Mouse (Mus musculus) heart, postnatal 14 days (tissue): ENCODE results near the gene Ager. TPM values are rescaled to one million over a fixed set of nuclear protein-coding genes. Genes with fewer than 3 reads are reported as not detected.
A peak's percentile ranks its signal among the peaks of the same experiment; 100 is the strongest.

Experiments used
- DNase-seq, 2 experiments: peaks; one replicate each; pipeline ENCODE4 v3.0.0; 2021 to 2022
- intact Hi-C: fragments of 180-260 bp; cut with DNase I; formaldehyde crosslinking; loops from one replicate; pipeline ENCODE4 v1.15.1; 2025
- total RNA-seq, 2 experiments: library from RNA; stranded (reverse); gene quantifications; 2 replicates each; pipeline ENCODE4 v1.2.3; 2021

The Ager gene
- total RNA-seq, 2 experiments from 2014 or later: 1.0 to 1.2 TPM

DNA sequence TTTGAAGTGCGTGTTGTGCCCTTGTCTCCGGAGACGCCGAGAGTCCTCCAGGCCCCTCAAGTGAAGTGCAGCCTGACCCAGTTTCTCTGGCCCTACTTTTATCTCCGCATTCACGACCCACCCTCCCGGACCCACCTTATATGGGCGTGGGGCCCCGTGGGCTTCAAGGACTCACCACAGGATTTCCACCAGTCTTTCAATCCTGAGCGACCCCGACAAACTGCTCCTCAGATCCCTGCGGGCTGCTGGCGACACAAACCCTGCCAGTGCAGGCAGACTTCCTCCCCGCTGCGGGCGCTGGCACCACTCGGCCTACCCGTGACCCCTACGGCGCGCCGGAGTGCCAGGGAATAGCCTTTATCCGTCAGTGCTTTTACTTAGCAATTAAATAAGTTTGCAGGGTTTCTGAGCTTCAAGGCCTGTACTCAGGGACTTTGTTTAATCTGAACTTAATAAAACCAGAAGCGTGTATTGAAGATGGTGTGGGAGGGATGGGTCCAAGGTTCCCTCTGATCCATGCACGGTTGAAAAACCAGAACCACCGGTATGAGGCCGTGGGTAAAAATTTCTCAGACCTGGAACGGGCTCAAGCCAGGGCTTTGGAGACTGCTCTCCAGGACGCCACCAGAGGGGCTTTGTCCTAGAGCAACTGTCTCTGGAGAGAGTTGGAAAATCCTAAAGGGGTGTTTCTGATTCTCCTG is 30.4 kb downstream of the Ager start, which contains the start of gene Ppt2:
Gene Ppt2 (minus strand): TSS at position 568 of the 701 bp plus-strand sequence.
- intact Hi-C loops: loop anchor here (2.0 to 10.0 kb wide), 2 partner anchors 15 to 87 kb away; no protein-coding TSS in a partner anchor
- peak; percentile 64 to 67 for DNase-seq

DNA sequence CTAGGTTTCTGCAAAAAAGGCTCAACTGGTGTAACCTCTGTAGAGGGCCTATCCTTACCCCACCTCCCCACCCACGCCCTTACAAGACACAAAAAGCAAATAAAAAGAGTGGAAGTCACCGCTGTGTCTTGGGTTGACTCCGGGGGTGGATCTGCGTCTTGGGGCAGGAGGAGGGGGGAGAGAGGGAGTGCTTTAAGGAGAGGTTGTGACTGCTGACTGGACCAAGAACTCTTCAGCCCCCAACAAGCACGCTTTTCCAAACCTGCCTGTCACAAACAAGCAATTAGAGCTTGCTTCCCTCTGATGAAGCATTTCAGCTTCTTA is 30.9 kb downstream of the Ager start:
- intact Hi-C loops: loop anchor here (2.0 to 10.0 kb wide), 2 partner anchors 14 to 86 kb away; no protein-coding TSS in a partner anchor
- DNase-seq: no peak

DNA sequence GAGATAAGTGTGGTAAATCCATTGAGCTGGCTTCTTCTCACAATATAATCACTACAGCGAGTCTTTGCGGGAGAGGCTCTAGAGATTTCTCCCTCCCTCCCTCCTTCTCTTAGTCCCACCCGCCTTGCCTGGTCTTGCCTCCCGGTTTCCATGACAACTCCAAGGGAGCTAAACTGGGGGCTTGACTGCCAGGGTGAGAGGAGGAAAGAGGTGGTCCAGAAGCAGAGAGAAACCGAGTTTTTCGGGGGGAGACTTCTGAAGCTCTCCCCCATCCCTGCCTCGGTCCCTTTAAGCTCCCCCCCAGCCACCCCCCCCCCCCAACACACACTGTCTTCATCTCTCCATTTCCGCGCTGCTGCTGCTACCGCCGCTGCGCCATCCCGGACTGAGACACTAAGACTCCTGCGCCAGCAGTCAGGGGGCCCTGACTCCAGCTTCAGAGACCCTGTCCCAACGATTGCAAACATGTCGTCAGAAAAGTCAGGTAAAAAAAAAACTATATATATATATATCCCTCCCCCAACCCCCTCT is 31.6 kb downstream of the Ager start, which contains the start of gene Prrt1:
Gene Prrt1 (plus strand): TSS at position 313 of the 531 bp plus-strand sequence.
- DNase-seq: no peak
- intact Hi-C loops: loop anchor here (2.0 to 10.0 kb wide), 2 partner anchors 14 to 86 kb away; no protein-coding TSS in a partner anchor

DNA sequence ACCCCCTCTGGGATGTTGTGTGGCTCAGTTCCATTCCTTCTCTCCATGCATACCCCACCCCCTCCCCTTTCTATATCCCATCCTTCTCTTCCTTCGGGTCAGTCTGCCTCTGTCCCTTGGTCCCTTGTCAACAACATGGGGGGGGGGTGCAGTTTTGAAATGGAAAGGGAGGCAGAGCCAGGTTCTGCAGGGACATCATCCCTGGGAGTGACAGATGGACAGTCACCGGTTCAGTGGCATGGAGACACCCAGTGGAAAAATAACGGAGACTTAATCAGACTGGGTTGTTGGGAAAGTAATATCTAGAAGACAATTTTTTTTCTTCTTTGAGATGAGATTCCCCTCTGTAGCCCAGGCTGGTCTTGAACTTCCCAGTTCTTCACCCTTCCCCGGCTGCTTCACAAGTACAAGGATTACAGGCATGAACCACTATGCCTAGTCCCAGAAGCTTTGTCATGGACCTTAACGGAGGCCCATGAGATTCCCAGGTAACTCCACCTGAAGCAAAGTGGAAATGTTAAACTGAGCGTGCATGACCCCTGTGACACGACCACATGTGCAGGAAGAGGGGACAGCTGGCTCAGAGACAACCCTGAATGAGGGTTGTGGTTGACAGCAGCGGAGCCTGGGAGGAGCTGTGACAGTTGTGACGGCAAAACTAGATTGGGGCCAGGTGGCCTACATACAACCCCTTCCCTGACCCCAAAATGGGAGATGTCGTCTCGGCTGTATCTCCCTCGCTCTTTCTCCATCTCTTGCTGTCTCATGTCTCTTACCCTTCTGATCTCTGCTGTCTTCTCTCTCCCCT is 32.3 kb downstream of the Ager start:
- intact Hi-C loops: loop anchor here (2.0 to 10.0 kb wide), 2 partner anchors 13 to 85 kb away; no protein-coding TSS in a partner anchor
- DNase-seq: no peak

DNA sequence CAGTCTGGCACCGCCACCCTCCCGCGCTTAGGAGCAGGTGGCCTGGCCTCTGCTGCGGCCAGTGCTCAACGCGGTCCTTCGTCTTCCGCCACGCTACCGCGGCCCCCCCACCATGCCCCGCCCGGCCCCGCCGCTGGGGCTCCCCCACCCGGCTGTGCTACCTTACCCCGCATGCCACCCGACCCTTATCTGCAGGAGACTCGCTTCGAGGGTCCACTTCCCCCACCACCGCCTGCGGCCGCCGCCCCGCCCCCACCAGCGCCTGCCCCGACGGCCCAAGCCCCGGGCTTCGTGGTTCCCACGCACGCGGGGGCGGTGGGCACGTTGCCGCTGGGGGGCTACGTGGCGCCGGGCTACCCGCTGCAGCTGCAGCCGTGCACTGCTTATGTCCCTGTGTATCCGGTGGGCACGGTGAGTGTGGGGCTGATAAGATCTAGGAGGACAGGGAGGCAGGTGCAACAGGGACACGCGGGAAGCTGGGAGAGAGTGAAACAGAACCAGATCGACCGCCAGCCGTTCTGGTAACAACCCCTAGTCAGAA is 33.2 kb downstream of the Ager start:
- intact Hi-C loops: no loop called here

DNA sequence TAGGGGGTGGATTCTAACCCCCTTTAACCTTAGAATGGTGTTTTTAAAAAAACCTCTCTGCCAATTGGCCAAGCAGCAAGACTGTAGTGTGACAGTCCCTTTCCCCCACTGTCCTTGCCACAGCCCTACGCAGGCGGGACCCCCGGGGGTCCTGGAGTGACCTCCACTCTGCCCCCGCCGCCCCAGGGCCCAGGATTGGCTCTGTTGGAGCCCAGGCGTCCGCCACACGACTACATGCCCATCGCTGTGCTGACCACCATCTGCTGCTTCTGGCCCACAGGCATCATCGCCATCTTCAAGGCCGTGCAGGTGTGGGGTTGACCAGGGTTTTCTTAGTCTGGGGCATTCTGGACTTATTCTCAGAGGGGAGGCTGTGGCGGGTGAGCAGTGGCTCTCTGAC is 34.0 kb downstream of the Ager start:
- intact Hi-C loops: no loop called here
- DNase-seq: no peak

More for the DNA sequence above, 33.2 kb downstream of the Ager start:
- DNase-seq: no peak

DNA sequence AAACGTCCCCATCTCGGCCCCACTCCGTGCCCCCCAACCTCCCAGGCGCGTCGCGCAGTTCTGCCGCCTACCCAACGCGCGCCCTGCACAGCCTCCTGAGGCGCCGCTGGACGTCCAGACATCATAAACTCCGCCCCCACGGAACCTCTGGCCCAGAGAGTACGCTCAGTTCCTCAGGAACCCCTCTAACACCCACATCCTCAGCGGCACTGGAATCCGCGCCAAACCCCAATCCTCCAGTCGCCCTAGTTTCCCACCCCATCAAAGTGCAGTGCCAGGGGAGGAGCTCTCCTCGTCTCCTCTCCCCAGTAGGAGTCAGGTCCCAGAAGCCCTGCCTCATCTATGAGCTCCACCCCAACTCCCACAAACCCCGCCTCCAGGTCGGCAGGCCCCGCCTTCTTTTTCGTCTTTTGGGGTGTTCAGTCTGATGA is 34.6 kb downstream of the Ager start:
- DNase-seq: peak; percentile 69 to 78
- intact Hi-C loops: no loop called here

DNA sequence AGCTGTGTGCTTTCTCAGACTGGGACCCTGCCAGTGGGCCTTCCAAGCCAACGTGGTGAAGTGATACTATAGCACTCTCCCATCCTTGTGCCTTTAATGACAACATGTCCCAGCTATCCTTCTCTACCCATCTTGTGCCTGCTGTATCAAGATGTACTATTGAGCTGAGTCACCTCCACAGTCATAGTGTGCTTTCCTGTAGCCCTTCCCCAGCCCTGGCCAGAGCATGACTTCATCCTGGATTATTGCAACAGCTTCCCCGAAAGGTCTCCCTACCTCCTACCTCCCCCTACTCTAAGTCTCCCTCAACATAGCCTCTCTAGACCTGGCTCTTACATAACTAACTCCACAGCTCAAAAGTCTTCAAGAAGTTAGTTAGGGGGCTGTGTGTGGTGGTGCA is 38.0 kb downstream of the Ager start:
- intact Hi-C loops: no loop called here
- DNase-seq: no peak

DNA sequence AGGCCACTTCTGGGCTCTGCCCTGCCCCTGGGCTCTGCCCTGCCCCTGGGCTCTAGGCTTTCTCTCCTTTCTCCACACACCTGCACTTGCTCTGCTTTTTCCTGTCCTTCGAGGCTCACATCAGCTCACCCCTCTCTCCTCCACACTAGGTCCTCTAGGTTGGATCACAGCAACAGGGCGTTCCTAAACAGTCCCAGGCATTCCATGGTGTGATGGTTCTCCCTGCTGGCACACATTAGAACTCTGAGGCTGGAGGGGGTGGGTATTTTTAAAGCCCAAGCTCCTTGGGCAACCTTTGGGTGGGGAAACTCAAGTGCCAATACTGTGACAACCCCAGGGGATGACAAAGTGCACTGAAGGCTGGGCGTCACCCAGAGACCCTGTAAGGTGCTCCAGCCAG is 39.8 kb downstream of the Ager start:
- intact Hi-C loops: no loop called here
- DNase-seq: no peak

DNA sequence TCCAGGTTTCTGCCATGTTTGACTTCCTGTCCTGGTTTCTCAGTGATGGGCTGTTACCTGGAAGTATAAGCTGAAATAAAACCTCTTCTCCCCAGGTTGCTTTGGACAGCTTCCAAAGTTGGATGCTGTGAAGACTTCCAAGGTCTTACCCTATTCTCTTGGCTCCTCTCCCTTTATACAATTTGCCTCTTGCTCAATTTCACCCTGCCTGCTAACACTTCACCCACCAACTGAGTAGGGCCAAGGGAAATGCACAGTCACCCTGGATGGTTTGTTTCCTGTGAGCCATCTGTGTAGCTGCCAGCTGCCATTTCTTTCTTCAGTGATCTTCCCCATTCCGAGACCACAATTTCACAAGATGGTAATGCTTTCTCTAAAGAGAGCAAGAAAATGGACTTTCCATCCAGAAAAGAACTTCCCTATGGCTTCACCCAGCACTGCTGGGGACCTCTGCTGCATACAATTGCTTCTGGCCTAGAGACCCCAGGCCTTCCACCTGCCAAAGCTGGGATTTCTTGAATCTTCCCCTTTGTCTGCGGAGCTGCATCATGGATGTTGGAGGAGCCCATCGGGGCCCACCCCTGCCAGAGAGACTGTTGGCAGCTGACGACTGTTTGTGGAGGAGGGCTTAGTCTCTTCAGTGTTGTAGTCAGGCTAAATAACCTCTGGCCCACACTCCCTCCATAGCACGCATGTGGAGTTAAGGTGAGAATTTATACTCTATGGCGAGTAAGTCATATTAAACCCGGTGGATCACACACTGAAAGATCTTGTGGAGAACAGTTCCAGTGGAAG is 42.0 kb downstream of the Ager start:
- intact Hi-C loops: no loop called here
- no peak for DNase-seq

DNA sequence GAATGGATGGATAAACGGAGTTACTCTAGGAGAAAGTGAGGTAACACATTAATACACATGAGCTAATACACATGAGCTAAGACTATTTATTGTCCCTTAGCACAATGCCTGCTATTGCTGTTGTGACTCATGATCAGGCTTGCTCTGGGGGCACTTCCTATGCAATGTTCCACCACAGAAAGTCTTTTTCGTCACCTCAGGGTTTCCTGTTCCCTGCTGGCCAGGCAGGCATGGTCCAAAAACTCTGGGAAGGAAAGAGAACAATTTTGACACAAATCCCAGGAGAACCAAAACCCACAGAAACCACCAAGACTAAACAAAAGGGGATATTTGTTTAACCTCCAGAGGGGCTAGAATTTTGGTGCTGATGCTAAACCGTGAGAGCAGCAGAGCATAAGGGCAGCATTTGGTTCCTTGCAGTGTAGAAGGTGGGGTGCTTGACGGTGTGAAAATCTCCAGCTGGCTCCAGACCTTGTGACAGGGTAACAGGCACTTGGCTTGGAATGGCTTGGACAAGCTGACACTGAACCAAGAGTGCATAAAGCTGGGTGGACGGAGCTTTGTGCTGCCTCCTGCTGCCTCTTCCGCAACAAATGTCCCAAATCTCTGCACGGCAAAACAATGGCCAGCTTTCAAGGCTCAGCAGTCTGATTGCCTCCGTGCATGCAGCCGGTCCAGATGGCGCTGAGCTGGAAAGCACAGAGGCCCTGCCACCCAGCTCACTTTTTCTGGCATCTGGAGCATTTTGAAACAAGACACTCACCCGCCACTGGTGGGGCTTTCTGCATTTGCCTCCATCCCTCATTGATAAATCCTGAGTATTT is 43.3 kb downstream of the Ager start:
- DNase-seq: peak; percentile 61 to 62
- intact Hi-C loops: no loop called here

DNA sequence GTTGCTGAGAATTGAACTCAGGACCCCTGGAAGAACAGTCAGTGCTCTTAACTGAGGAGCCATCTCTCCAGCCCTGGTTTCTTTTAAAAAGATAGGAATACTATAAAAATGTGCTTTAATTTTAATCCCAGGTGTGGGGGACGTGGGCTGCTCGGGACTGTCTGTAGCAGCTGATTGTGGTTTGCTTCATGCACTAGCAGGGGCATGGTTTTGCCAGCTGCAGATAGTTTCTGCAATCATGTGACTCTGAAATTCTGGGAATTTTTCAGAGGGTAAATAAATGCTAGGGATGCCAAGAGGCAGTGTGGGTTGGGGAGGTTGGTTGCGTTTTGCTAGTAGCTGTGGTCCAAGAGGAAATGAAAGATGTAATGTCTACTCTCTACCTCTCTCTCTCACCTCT is 44.3 kb downstream of the Ager start:
- no peak for DNase-seq
- intact Hi-C loops: loop anchor here (2.0 kb wide), 1 partner anchor 13 kb away; the partner anchor contains the start of genes Ppt2 and Prrt1

DNA sequence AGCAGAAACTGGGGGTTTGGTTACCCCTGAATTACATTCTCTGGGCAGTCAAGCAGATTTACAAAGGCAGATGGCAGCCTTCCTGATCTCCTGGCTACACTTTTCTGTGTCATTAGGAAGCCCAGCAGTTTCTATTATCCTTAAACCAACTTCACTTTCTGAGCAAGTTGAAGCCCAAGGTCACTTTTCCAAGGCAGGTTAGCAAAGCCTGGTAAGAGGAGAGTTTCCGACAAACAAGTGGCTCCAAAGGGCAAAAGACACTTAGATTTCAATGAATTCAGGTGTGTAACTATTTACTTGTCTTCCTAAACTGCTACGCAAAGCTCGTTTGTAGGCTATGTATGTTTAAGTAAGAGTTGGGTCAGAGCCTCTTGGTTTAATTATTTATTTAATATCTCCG is 45.7 kb downstream of the Ager start:
- intact Hi-C loops: loop anchor here (2.0 kb wide), 1 partner anchor 15 kb away; the partner anchor contains the start of genes Ppt2 and Prrt1
- DNase-seq: no peak

DNA sequence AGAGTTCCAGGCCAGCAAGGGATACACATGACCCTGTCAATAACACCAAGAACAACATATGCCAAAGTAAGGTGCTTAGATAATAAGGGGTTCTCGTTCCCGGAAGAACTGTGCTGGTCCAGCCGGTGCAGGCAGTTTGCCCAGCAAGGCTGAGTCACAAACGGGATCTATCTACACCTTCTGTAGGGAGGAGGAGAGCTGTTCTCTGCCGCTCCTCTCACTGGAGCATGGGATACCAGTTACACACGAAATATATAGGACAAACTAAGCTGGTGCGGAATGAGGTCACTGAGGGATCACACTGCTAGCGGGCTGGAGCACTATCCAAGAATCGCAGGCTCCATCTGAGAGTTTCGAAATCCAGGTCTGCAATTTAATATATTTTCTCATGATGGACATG is 46.3 kb downstream of the Ager start:
- intact Hi-C loops: loop anchor here (2.0 kb wide), 1 partner anchor 15 kb away; the partner anchor contains the start of genes Ppt2 and Prrt1
- DNase-seq: no peak

DNA sequence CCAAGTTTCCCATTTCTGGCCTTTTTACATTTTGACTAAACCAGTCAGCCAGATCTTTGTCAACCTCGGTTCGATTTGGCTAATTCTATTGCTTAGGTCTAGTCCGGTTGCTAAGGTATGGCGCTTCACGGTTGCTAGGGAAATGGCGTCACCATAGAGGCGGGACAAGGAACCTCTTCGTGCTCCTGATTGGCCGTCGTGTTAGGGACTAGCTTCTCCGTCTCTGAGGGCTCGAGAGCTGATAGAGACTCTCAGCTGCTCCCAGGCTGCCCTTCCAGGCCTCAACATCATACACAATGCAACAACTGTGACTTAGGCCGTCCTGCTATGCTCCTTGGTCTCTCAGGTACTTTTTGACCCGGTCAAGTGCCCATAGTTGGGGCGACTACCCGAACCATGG is 46.9 kb downstream of the Ager start, which contains the start of gene Fkbpl:
Gene Fkbpl (plus strand): TSS at position 157 of the 400 bp plus-strand sequence.
- intact Hi-C loops: no loop called here
- DNase-seq: peak; percentile 92 to 97

DNA sequence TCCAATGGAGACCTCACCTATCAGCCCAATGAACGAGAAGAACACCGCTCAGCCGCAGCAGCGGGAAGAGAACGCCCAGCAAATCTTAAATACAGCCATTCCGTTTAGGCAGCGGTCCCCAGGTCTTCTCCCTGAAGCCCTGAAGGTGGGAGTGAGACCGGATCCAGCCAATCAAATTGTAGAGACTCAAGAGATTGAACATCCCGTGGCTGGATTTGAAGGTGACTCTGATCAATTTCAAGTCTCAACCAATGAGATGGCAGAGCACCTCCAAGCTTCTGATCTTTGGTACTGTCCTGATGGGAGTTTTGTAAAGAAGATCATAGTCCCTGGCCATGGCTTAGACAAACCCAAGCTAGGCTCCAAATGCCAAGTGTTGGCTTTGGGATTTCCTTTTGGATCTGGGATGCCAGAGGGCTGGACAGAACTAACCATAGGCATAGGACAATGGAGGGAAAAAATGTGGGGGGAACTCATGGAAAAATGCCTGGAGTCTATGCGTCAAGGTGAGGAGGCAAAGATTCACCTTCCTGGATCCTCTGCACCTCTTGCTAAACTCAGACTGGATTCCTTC is 47.7 kb downstream of the Ager start:
- intact Hi-C loops: no loop called here
- no peak for DNase-seq

DNA sequence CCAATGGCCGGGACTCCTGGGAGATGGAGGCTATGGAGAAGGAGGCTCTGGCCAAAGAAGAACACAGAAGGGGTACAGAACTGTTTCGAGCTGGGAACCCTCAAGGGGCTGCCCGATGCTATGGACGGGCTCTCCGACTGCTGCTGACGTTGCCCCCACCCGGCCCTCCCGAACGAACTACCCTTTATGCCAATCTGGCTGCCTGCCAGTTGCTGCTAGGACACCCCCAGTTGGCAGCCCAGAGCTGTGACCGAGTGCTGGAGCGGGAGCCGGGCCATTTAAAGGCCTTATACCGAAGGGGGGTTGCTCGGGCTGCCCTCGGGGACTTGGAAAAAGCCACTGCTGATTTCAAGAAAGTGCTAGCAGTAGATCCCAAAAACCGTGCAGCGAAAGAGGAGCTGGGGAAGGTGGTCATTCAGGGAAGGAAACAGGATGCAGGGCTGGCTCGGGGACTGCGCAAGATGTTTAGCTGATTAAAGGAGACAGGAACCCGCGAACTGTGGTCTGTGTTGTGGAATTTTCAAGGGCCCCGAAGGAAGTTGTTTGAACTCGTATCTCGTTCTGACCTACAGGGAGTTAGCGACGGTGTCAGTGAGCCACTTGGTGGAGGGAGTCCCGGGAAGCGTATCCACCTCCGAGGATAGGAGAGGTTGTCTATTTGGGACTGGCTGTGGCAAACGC is 48.3 kb downstream of the Ager start:
- DNase-seq: no peak
- intact Hi-C loops: no loop called here
